Mouse (Mus musculus) erythroblast, embryonic 14.5 days (primary cell): ENCODE data around the gene Spag6l. TPM values are rescaled to one million over a fixed set of nuclear protein-coding genes. Genes with fewer than 3 reads are reported as not detected.
"Not testable (repeated sequence)": the region's sequence is repeated elsewhere in the genome, so short reads cannot be mapped to it uniquely, and the experiment has no call there.

Source experiments
- H3K27me3 ChIP-seq: 2 replicates; pipeline ENCODE4 v1.6.1; 2012; ENCODE audit warnings: inconsistent platforms; ENCODE audit not compliant: control insufficient read depth
- H3K36me3 ChIP-seq: 2 replicates; pipeline ENCODE4 v1.6.1; 2012; ENCODE audit warnings: mild to moderate bottlenecking, inconsistent platforms; ENCODE audit not compliant: control insufficient read depth
- H3K4me1 ChIP-seq: 2 replicates; pipeline ENCODE4 v1.6.1; 2012; ENCODE audit warnings: inconsistent platforms; ENCODE audit not compliant: control insufficient read depth
- H3K4me3 ChIP-seq: replicated peaks from 2 replicates; pipeline ENCODE3; 2012; ENCODE audit warnings: moderate library complexity, mild to moderate bottlenecking, inconsistent platforms
- H3K9me3 ChIP-seq: 2 replicates; pipeline ENCODE4 v1.6.1; 2012; ENCODE audit warnings: low read length, inconsistent platforms, mixed read lengths; ENCODE audit not compliant: control insufficient read depth
- GATA1 ChIP-seq: IDR thresholded peaks from 2 replicates; pipeline ENCODE4 v1.6.1; 2012; ENCODE audit warnings: low read length, inconsistent platforms, mixed read lengths
- TAL1 ChIP-seq: IDR thresholded peaks from 3 replicates; pipeline ENCODE4 v1.6.1; 2012; ENCODE audit warnings: low read length, inconsistent platforms, mixed read lengths
- polyA plus RNA-seq: library from polyadenylated mRNA; stranded (reverse); fragments of >175 nt; gene quantifications from 2 replicates; pipeline ENCODE4 v1.2.3, GENCODE M21; 2012

Spag6l gene
- polyA plus RNA-seq, 1 experiment = not detected

GRCm38 (mm10) chr16:16856731-16857476 is 27.6 kb upstream of the Spag6l start:
- no peak overlapping the region for H3K4me3 ChIP-seq
- H3K27me3 ChIP-seq = no peaks in the 10 kb centered on the region
- no peaks in the 10 kb centered on the region for H3K9me3 ChIP-seq
- H3K4me1 ChIP-seq = no peaks in the 10 kb centered on the region
- TF ChIP-seq GATA1 (no peak), TAL1 (no peak)
- H3K36me3 ChIP-seq = no peaks in the 10 kb centered on the region

- H3K27me3 ChIP-seq, H3K9me3 ChIP-seq, H3K4me3 ChIP-seq, H3K4me1 ChIP-seq, H3K36me3 ChIP-seq: not testable (repeated sequence)
Measured at GRCm38 (mm10) chr16:16856054-16856453, 26.8 kb upstream of the Spag6l start.

GRCm38 (mm10) chr16:16855541-16855940 is 26.3 kb upstream of the Spag6l start:
- Histone ChIP-seq H3K9me3 (no peaks in the 10 kb centered on the region), H3K4me1 (no peaks in the 10 kb centered on the region), H3K4me3 (no peak overlapping the region), H3K36me3 (no peaks in the 10 kb centered on the region), H3K27me3 (no peaks in the 10 kb centered on the region)
- TF ChIP-seq GATA1 = no peak
- no peak for TF ChIP-seq TAL1

- H3K36me3 ChIP-seq = no peaks in the 10 kb centered on the region
- TF ChIP-seq TAL1 (no peak), GATA1 (no peak)
- no peaks in the 10 kb centered on the region for H3K4me1 ChIP-seq
- H3K27me3 ChIP-seq = no peaks in the 10 kb centered on the region
- H3K4me3 ChIP-seq = no peak overlapping the region
- H3K9me3 ChIP-seq = no peaks in the 10 kb centered on the region
Measured at GRCm38 (mm10) chr16:16854836-16855235, 25.6 kb upstream of the Spag6l start.

- H3K27me3 ChIP-seq = no peaks in the 10 kb centered on the region
- H3K9me3 ChIP-seq = no peaks in the 10 kb centered on the region
- H3K36me3 ChIP-seq = no peaks in the 10 kb centered on the region
- TF ChIP-seq TAL1 (no peak), GATA1 (no peak)
- no peak overlapping the region for H3K4me3 ChIP-seq
- H3K4me1 ChIP-seq = no peaks in the 10 kb centered on the region
Measured at GRCm38 (mm10) chr16:16852411-16852810, 23.2 kb upstream of the Spag6l start.

GRCm38 (mm10) chr16:16849196-16849595 is 19.9 kb upstream of the Spag6l start:
- Histone ChIP-seq H3K27me3 (no peaks in the 10 kb centered on the region), H3K9me3 (no peaks in the 10 kb centered on the region), H3K4me3 (no peak overlapping the region), H3K36me3 (no peaks in the 10 kb centered on the region), H3K4me1 (no peaks in the 10 kb centered on the region; the same call in 1 of the 2 replicates)
- TF ChIP-seq TAL1 (no peak), GATA1 (no peak)

- peaks cover 14% of the 10 kb centered on the region for H3K4me1 ChIP-seq
- peaks cover 3% of the 10 kb centered on the region for H3K27me3 ChIP-seq
- TF ChIP-seq GATA1 (no peak), TAL1 (no peak)
- no peaks in the 10 kb centered on the region for H3K36me3 ChIP-seq
- no peaks in the 10 kb centered on the region for H3K9me3 ChIP-seq
- no peak overlapping the region for H3K4me3 ChIP-seq
Measured at GRCm38 (mm10) chr16:16829671-16830070, 415 bp upstream of the Spag6l start.

- H3K27me3 ChIP-seq = peaks cover 3% of the 10 kb centered on the region
- no peaks in the 10 kb centered on the region for H3K36me3 ChIP-seq
- peaks cover 14% of the 10 kb centered on the region for H3K4me1 ChIP-seq
- TF ChIP-seq TAL1 = no peak
- no peak for TF ChIP-seq GATA1
- H3K4me3 ChIP-seq = no peak overlapping the region
- no peaks in the 10 kb centered on the region for H3K9me3 ChIP-seq
Measured at GRCm38 (mm10) chr16:16826223-16826622, 3.0 kb downstream of the Spag6l start.

- H3K9me3 ChIP-seq = no peaks in the 10 kb centered on the region
- no peak overlapping the region for H3K4me3 ChIP-seq
- H3K36me3 ChIP-seq = no peaks in the 10 kb centered on the region
- peaks cover 12% of the 10 kb centered on the region for H3K4me1 ChIP-seq
- TF ChIP-seq GATA1 = no peak
- TF ChIP-seq TAL1 = no peak
- H3K27me3 ChIP-seq = peaks cover 3% of the 10 kb centered on the region
Measured at GRCm38 (mm10) chr16:16825476-16825875, 3.8 kb downstream of the Spag6l start.

GRCm38 (mm10) chr16:16806325-16806724 is 22.9 kb downstream of the Spag6l start:
- TF ChIP-seq TAL1 (no peak), GATA1 (no peak)
- Histone ChIP-seq H3K4me3 (no peak overlapping the region), H3K27me3 (no peaks in the 10 kb centered on the region), H3K9me3 (no peaks in the 10 kb centered on the region), H3K36me3 (no peaks in the 10 kb centered on the region), H3K4me1 (no peaks in the 10 kb centered on the region)

Other genes with a start within 250 kb of the Spag6l start
- gene Fgd4, start 228.9 kb downstream of the Spag6l start, polyA plus RNA-seq = not detected in 2 replicates
- gene Olfr19, start 153.1 kb downstream of the Spag6l start, polyA plus RNA-seq = not detected in 2 replicates
- not detected in 2 replicates for gene Igll1, start 34.5 kb upstream of the Spag6l start, polyA plus RNA-seq
- gene Top3b, start 41.3 kb upstream of the Spag6l start, polyA plus RNA-seq = 2.5 and 2.8 TPM in 2 replicates
- 0.08 TPM in 1 of 2 replicates, not detected in the other for gene Vpreb1, start 41.4 kb upstream of the Spag6l start, polyA plus RNA-seq
- gene Ppm1f, start 67.0 kb upstream of the Spag6l start, polyA plus RNA-seq = 0.06 and 0.07 TPM in 2 replicates
- gene Mapk1, start 153.9 kb upstream of the Spag6l start, polyA plus RNA-seq = 1.8 and 2.3 TPM in 2 replicates
- 0.10 TPM in 1 of 2 replicates, not detected in the other for gene Ypel1, start 240.2 kb upstream of the Spag6l start, polyA plus RNA-seq